Mouse (Mus musculus) myocyte (in vitro differentiated cells): Measurements from ENCODE around the gene Zfp414.

Experiments used
- MYOD1 ChIP-seq, 3 experiments: IDR thresholded peaks; one replicate each; pipeline ENCODE4 v1.6.1; 2011; ENCODE audit warnings: control low read depth in 2 of 3, low read depth in 2 of 3, mild to moderate bottlenecking in 2 of 3, moderate library complexity in 1 of 3; ENCODE audit not compliant: insufficient read length in 2 of 3, control insufficient read depth in 1 of 3
- POLR2A ChIP-seq: IDR thresholded peaks from one replicate; pipeline ENCODE4 v1.6.1; 2011; ENCODE audit warnings: low read depth, mild to moderate bottlenecking, control low read depth, moderate library complexity; ENCODE audit not compliant: insufficient read length

GRCm38 (mm10) chr17:33644068-33644467 is 15.2 kb downstream of the Zfp414 start:
- TF ChIP-seq POLR2A, result no peak
- TF ChIP-seq MYOD1 (IDR thresholded peaks at IDR 0.05; ENCODE audit: control insufficient read depth in 1 of 3, insufficient read length in 2 of 3, low read depth in 2 of 3), result no peak
